Mouse (Mus musculus): ENCODE data around the gene Gltp. TPM values are rescaled to one million over a fixed set of nuclear protein-coding genes. Genes with fewer than 3 reads are reported as not detected.
A peak's percentile ranks its signal among the peaks of the same experiment; 100 is the strongest.

Gltp gene
- polyA plus RNA-seq (2014; fragmentation: Nextera tagmentation; extraction: Ambion mirVana) = 42.6 and 64.5 TPM in 2 replicates

- no peaks in the 10 kb centered on the region for H3K9me3 ChIP-seq (ENCODE audit: control insufficient read depth, low read length)
- H3K36me3 ChIP-seq (ENCODE audit: control insufficient read depth, insufficient read depth, low read length) = no peaks in the 10 kb centered on the region
- peak within 1 kb of the TSS; percentile 81 for H3K4me3 ChIP-seq (ENCODE audit: low read length)
- peak within 1 kb of the TSS; percentile 97 for H3K4me2 ChIP-seq (replicated peaks; ENCODE audit: low read depth, low read length)
- 4% methylated on average over 72 of the region's 75 CpGs for WGBS
- H3K4me1 ChIP-seq (ENCODE audit: control insufficient read depth, insufficient read depth, low read length) = peaks cover 7% of the 10 kb centered on the region
- H3K27me3 ChIP-seq (ENCODE audit: control insufficient read depth, insufficient read depth, low read length) = no peaks in the 10 kb centered on the region
- peak; percentile 95 for ATAC-seq (ENCODE audit: low FRiP score, low TSS enrichment)
- H3K27ac ChIP-seq (ENCODE audit: low read depth, low read length) = 0 out of 2 replicates have a peak within 1 kb of the TSS, but pooled peaks have one; percentile 24
- H3K9ac ChIP-seq (ENCODE audit: low read depth, low read length) = peak within 1 kb of the TSS; percentile 74
Observed at GRCm38 (mm10) chr5:114690633-114691567, at the start of gene Gltp. Gltp (minus strand) TSS chr5:114690984.

GRCm38 (mm10) chr5:114738707-114739241 lies 48.0 kb upstream of the Gltp start:
- no peak for ATAC-seq (ENCODE audit: low FRiP score, low TSS enrichment)
- H3K27ac ChIP-seq (ENCODE audit: low read depth, low read length) = no peak overlapping the region

GRCm38 (mm10) chr5:114737090-114737887 lies 46.5 kb upstream of the Gltp start:
- H3K4me2 ChIP-seq (replicated peaks; ENCODE audit: low read depth, low read length) = no peak overlapping the region
- H3K27ac ChIP-seq (ENCODE audit: low read depth, low read length) = no peak overlapping the region
- no peaks in the 10 kb centered on the region for H3K27me3 ChIP-seq (ENCODE audit: control insufficient read depth, insufficient read depth, low read length)
- 69% methylated on average over 21 of the region's 21 CpGs for WGBS
- peak; percentile 47 for ATAC-seq (ENCODE audit: low FRiP score, low TSS enrichment)
- no peaks in the 10 kb centered on the region for H3K9me3 ChIP-seq (ENCODE audit: control insufficient read depth, low read length)
- H3K9ac ChIP-seq (ENCODE audit: low read depth, low read length) = no peak overlapping the region
- H3K4me3 ChIP-seq (ENCODE audit: low read length) = no peak overlapping the region
- H3K36me3 ChIP-seq (ENCODE audit: control insufficient read depth, insufficient read depth, low read length) = peaks cover 80% of the 10 kb centered on the region
- H3K4me1 ChIP-seq (ENCODE audit: control insufficient read depth, insufficient read depth, low read length) = no peaks in the 10 kb centered on the region

More at GRCm38 (mm10) chr5:114738707-114739241, 48.0 kb upstream of the Gltp start:
- peaks cover 80% of the 10 kb centered on the region for H3K36me3 ChIP-seq (ENCODE audit: control insufficient read depth, insufficient read depth, low read length)
- H3K9me3 ChIP-seq (ENCODE audit: control insufficient read depth, low read length) = no peaks in the 10 kb centered on the region
- 79% methylated on average over 12 of the region's 12 CpGs for WGBS
- no peak overlapping the region for H3K4me3 ChIP-seq (ENCODE audit: low read length)
- H3K9ac ChIP-seq (ENCODE audit: low read depth, low read length) = no peak overlapping the region
- no peak overlapping the region for H3K4me2 ChIP-seq (replicated peaks; ENCODE audit: low read depth, low read length)
- no peaks in the 10 kb centered on the region for H3K4me1 ChIP-seq (ENCODE audit: control insufficient read depth, insufficient read depth, low read length)
- H3K27me3 ChIP-seq (ENCODE audit: control insufficient read depth, insufficient read depth, low read length) = no peaks in the 10 kb centered on the region

GRCm38 (mm10) chr5:114733606-114734005 lies 42.8 kb upstream of the Gltp start:
- Histone ChIP-seq H3K9me3 (ENCODE audit: control insufficient read depth, low read length) (no peaks in the 10 kb centered on the region), H3K4me2 (replicated peaks; ENCODE audit: low read depth, low read length) (no peak overlapping the region), H3K27ac (ENCODE audit: low read depth, low read length) (no peak overlapping the region), H3K9ac (ENCODE audit: low read depth, low read length) (no peak overlapping the region), H3K36me3 (ENCODE audit: control insufficient read depth, insufficient read depth, low read length) (peaks cover 83% of the 10 kb centered on the region), H3K4me1 (ENCODE audit: control insufficient read depth, insufficient read depth, low read length) (no peaks in the 10 kb centered on the region), H3K27me3 (ENCODE audit: control insufficient read depth, insufficient read depth, low read length) (no peaks in the 10 kb centered on the region), H3K4me3 (ENCODE audit: low read length) (no peak overlapping the region)
- ATAC-seq (ENCODE audit: low FRiP score, low TSS enrichment) = no peak
- 82% methylated on average over 15 of the region's 15 CpGs for WGBS

GRCm38 (mm10) chr5:114731969-114732368 lies 41.2 kb upstream of the Gltp start:
- Histone ChIP-seq H3K9me3 (ENCODE audit: control insufficient read depth, low read length) (no peaks in the 10 kb centered on the region), H3K27me3 (ENCODE audit: control insufficient read depth, insufficient read depth, low read length) (no peaks in the 10 kb centered on the region), H3K4me2 (replicated peaks; ENCODE audit: low read depth, low read length) (no peak overlapping the region), H3K27ac (ENCODE audit: low read depth, low read length) (no peak overlapping the region), H3K36me3 (ENCODE audit: control insufficient read depth, insufficient read depth, low read length) (peaks cover 79% of the 10 kb centered on the region), H3K4me1 (ENCODE audit: control insufficient read depth, insufficient read depth, low read length) (no peaks in the 10 kb centered on the region), H3K4me3 (ENCODE audit: low read length) (no peak overlapping the region), H3K9ac (ENCODE audit: low read depth, low read length) (no peak overlapping the region)
- no peak for ATAC-seq (ENCODE audit: low FRiP score, low TSS enrichment)
- 87% methylated on average over 15 of the region's 15 CpGs for WGBS

GRCm38 (mm10) chr5:114731498-114731897 lies 40.7 kb upstream of the Gltp start:
- H3K27me3 ChIP-seq (ENCODE audit: control insufficient read depth, insufficient read depth, low read length) = no peaks in the 10 kb centered on the region
- H3K4me1 ChIP-seq (ENCODE audit: control insufficient read depth, insufficient read depth, low read length) = no peaks in the 10 kb centered on the region
- 52% methylated on average over 6 of the region's 6 CpGs for WGBS
- H3K9me3 ChIP-seq (ENCODE audit: control insufficient read depth, low read length) = no peaks in the 10 kb centered on the region
- no peak for ATAC-seq (ENCODE audit: low FRiP score, low TSS enrichment)
- no peak overlapping the region for H3K4me3 ChIP-seq (ENCODE audit: low read length)
- no peak overlapping the region for H3K27ac ChIP-seq (ENCODE audit: low read depth, low read length)
- H3K36me3 ChIP-seq (ENCODE audit: control insufficient read depth, insufficient read depth, low read length) = peaks cover 74% of the 10 kb centered on the region
- no peak overlapping the region for H3K4me2 ChIP-seq (replicated peaks; ENCODE audit: low read depth, low read length)
- no peak overlapping the region for H3K9ac ChIP-seq (ENCODE audit: low read depth, low read length)

GRCm38 (mm10) chr5:114730129-114730528 lies 39.3 kb upstream of the Gltp start:
- no peak overlapping the region for H3K27ac ChIP-seq (ENCODE audit: low read depth, low read length)
- no peaks in the 10 kb centered on the region for H3K9me3 ChIP-seq (ENCODE audit: control insufficient read depth, low read length)
- no peak overlapping the region for H3K9ac ChIP-seq (ENCODE audit: low read depth, low read length)
- H3K4me2 ChIP-seq (replicated peaks; ENCODE audit: low read depth, low read length) = no peak overlapping the region
- 40% methylated on average over 10 of the region's 10 CpGs for WGBS
- H3K4me3 ChIP-seq (ENCODE audit: low read length) = no peak overlapping the region
- H3K27me3 ChIP-seq (ENCODE audit: control insufficient read depth, insufficient read depth, low read length) = no peaks in the 10 kb centered on the region
- no peaks in the 10 kb centered on the region for H3K4me1 ChIP-seq (ENCODE audit: control insufficient read depth, insufficient read depth, low read length)
- ATAC-seq (ENCODE audit: low FRiP score, low TSS enrichment) = peak; percentile 56
- H3K36me3 ChIP-seq (ENCODE audit: control insufficient read depth, insufficient read depth, low read length) = peaks cover 71% of the 10 kb centered on the region

GRCm38 (mm10) chr5:114728160-114728559 lies 37.4 kb upstream of the Gltp start:
- no peak overlapping the region for H3K27ac ChIP-seq (ENCODE audit: low read depth, low read length)
- 88% methylated on average over 10 of the region's 10 CpGs for WGBS
- H3K4me1 ChIP-seq (ENCODE audit: control insufficient read depth, insufficient read depth, low read length) = no peaks in the 10 kb centered on the region
- H3K9ac ChIP-seq (ENCODE audit: low read depth, low read length) = no peak overlapping the region
- no peak overlapping the region for H3K4me2 ChIP-seq (replicated peaks; ENCODE audit: low read depth, low read length)
- no peaks in the 10 kb centered on the region for H3K27me3 ChIP-seq (ENCODE audit: control insufficient read depth, insufficient read depth, low read length)
- H3K9me3 ChIP-seq (ENCODE audit: control insufficient read depth, low read length) = no peaks in the 10 kb centered on the region; the same call in 1 of the 2 replicates
- no peak overlapping the region for H3K4me3 ChIP-seq (ENCODE audit: low read length)
- peaks cover 56% of the 10 kb centered on the region for H3K36me3 ChIP-seq (ENCODE audit: control insufficient read depth, insufficient read depth, low read length)
- ATAC-seq (ENCODE audit: low FRiP score, low TSS enrichment) = no peak

All from kidney, embryonic 14.5 days (tissue).